Mouse (Mus musculus) MEL (cell line): ENCODE measurements around the gene Eif4e1b. TPM values are rescaled to one million over a fixed set of nuclear protein-coding genes. Genes with fewer than 3 reads are reported as not detected.

Experiments
- DNase-seq: peaks from one replicate; pipeline ENCODE4 v3.0.0; 2011; ENCODE audit warnings: low read depth, low spot score
- H3K27ac ChIP-seq: 2 replicates; pipeline ENCODE4 v1.5.1; 2012; ENCODE audit warnings: low read depth, mild to moderate bottlenecking, control low read depth, low read length, moderate library complexity; ENCODE audit not compliant: control insufficient read depth
- H3K27me3 ChIP-seq, 2 experiments: fragments of 150-350 bp in 1 of 2; sonication (generic) in 1 of 2; 2 replicates each; pipeline ENCODE4 v1.6.1; 2012; ENCODE audit warnings: low read length in 2 of 2, mild to moderate bottlenecking in 2 of 2, improper control_type of control experiment in 1 of 2, moderate library complexity in 1 of 2; ENCODE audit not compliant: insufficient read depth in 2 of 2, control insufficient read depth in 1 of 2
- H3K36me3 ChIP-seq, 2 experiments: 2 replicates each; pipeline ENCODE4 v1.6.1; 2012 to 2014; ENCODE audit warnings: low read length in 2 of 2, improper control_type of control experiment in 1 of 2, inconsistent platforms in 1 of 2, mild to moderate bottlenecking in 1 of 2; ENCODE audit not compliant: insufficient read depth in 2 of 2, control insufficient read depth in 1 of 2
- H3K4me1 ChIP-seq, 2 experiments: fragments of 150-350 bp in 1 of 2; sonication (generic) in 1 of 2; 2 replicates each; pipeline ENCODE4 v1.6.1; 2012; ENCODE audit warnings: low read length in 2 of 2, improper control_type of control experiment in 1 of 2, mild to moderate bottlenecking in 1 of 2; ENCODE audit not compliant: insufficient read depth in 2 of 2, control insufficient read depth in 1 of 2
- H3K4me3 ChIP-seq, 2 experiments: fragments of 150-350 bp in 1 of 2; sonication (generic) in 1 of 2; 2 replicates each; pipeline ENCODE4 v1.5.1; 2012; ENCODE audit warnings: low read depth in 2 of 2, low read length in 2 of 2, mild to moderate bottlenecking in 2 of 2, moderate library complexity in 2 of 2, control low read depth in 1 of 2, improper control_type of control experiment in 1 of 2; ENCODE audit not compliant: control insufficient read depth in 1 of 2, insufficient read depth in 1 of 2
- H3K79me2 ChIP-seq: 2 replicates; pipeline ENCODE4 v1.6.1; 2012; ENCODE audit warnings: mild to moderate bottlenecking, low read length, moderate library complexity; ENCODE audit not compliant: control insufficient read depth, poor library complexity, insufficient read depth
- H3K9ac ChIP-seq: 2 replicates; pipeline ENCODE4 v1.6.1; 2012; ENCODE audit warnings: low read depth, mild to moderate bottlenecking, control low read depth, low read length, moderate library complexity; ENCODE audit not compliant: control insufficient read depth, poor library complexity, severe bottlenecking
- H3K9me3 ChIP-seq: fragments of 150-350 bp; sonication (generic); replicated peaks from 2 replicates; pipeline ENCODE4 v1.6.1; 2012; ENCODE audit warnings: mild to moderate bottlenecking, low read length, improper control_type of control experiment, moderate library complexity; ENCODE audit not compliant: insufficient read depth
- BHLHE40 ChIP-seq: IDR thresholded peaks from 2 replicates; pipeline ENCODE4 v1.6.1; 2012; ENCODE audit warnings: low read depth, mild to moderate bottlenecking, inconsistent platforms, low read length, improper control_type of control experiment, borderline replicate concordance
- CHD1 ChIP-seq: IDR thresholded peaks from 2 replicates; pipeline ENCODE4 v1.6.1; 2012; ENCODE audit warnings: low read depth, mild to moderate bottlenecking, inconsistent platforms, low read length, improper control_type of control experiment
- CTCF ChIP-seq, 3 experiments: IDR thresholded peaks in 2 of 3; conservative IDR thresholded peaks in 1 of 3; 2 replicates each; pipeline ENCODE4 v1.5.1; 2011 to 2012; ENCODE audit warnings: low read length in 3 of 3, low read depth in 2 of 3, mild to moderate bottlenecking in 2 of 3, improper control_type of control experiment in 1 of 3, inconsistent platforms in 1 of 3, mixed read lengths in 1 of 3, moderate library complexity in 1 of 3; ENCODE audit not compliant: control insufficient read depth in 1 of 3, insufficient read depth in 1 of 3, poor library complexity in 1 of 3, severe bottlenecking in 1 of 3
- ELF1 ChIP-seq: IDR thresholded peaks from 2 replicates; pipeline ENCODE4 v1.6.1; 2014; ENCODE audit warnings: low read depth, mild to moderate bottlenecking, inconsistent platforms, low read length, improper control_type of control experiment, moderate library complexity
- ETS1 ChIP-seq: IDR thresholded peaks from 2 replicates; pipeline ENCODE4 v1.6.1; 2012; ENCODE audit warnings: low read depth, mild to moderate bottlenecking, inconsistent platforms, low read length, improper control_type of control experiment, moderate library complexity
- MAX ChIP-seq: IDR thresholded peaks from 2 replicates; pipeline ENCODE4 v1.6.1; 2011; ENCODE audit warnings: low read length, improper control_type of control experiment
- MAZ ChIP-seq: IDR thresholded peaks from 2 replicates; pipeline ENCODE4 v1.6.1; 2012; ENCODE audit warnings: low read depth, mild to moderate bottlenecking, inconsistent platforms, low read length, improper control_type of control experiment
- MEF2A ChIP-seq: IDR thresholded peaks from 2 replicates; pipeline ENCODE4 v1.6.1; 2014; ENCODE audit warnings: low read depth, mild to moderate bottlenecking, inconsistent platforms, low read length, improper control_type of control experiment; ENCODE audit not compliant: poor library complexity, insufficient replicate concordance, severe bottlenecking; ENCODE audit errors: extremely low read depth
- NRF1 ChIP-seq: IDR thresholded peaks from 2 replicates; pipeline ENCODE4 v1.6.1; 2014; ENCODE audit warnings: low read depth, mild to moderate bottlenecking, inconsistent platforms, low read length, improper control_type of control experiment, moderate library complexity; ENCODE audit not compliant: poor library complexity, insufficient read depth, severe bottlenecking
- POLR2A ChIP-seq, 2 experiments: IDR thresholded peaks; 2 replicates each; pipeline ENCODE4 v1.6.1; 2011 to 2012; ENCODE audit warnings: low read length in 2 of 2, mild to moderate bottlenecking in 2 of 2, control low read depth in 1 of 2, improper control_type of control experiment in 1 of 2, low read depth in 1 of 2, moderate library complexity in 1 of 2; ENCODE audit not compliant: control insufficient read depth in 1 of 2, insufficient read depth in 1 of 2, poor library complexity in 1 of 2
- POLR2AphosphoS2 ChIP-seq: IDR thresholded peaks from 2 replicates; pipeline ENCODE4 v1.6.1; 2011; ENCODE audit warnings: low read length, improper control_type of control experiment
- RCOR1 ChIP-seq: IDR thresholded peaks from 2 replicates; pipeline ENCODE4 v1.6.1; 2012; ENCODE audit warnings: low read depth, mild to moderate bottlenecking, inconsistent platforms, low read length, improper control_type of control experiment
- SMC3 ChIP-seq: IDR thresholded peaks from 2 replicates; pipeline ENCODE4 v1.6.1; 2011; ENCODE audit warnings: low read depth, low read length, improper control_type of control experiment
- TAL1 ChIP-seq: IDR thresholded peaks from 2 replicates; pipeline ENCODE4 v1.6.1; 2012; ENCODE audit warnings: mild to moderate bottlenecking, inconsistent platforms, low read length, moderate library complexity, mixed read lengths
- TBP ChIP-seq: IDR thresholded peaks from 2 replicates; pipeline ENCODE4 v1.8.0; 2011; ENCODE audit warnings: low read depth, low read length, improper control_type of control experiment
- TCF12 ChIP-seq: IDR thresholded peaks from 2 replicates; pipeline ENCODE4 v1.6.1; 2014; ENCODE audit warnings: low read depth, mild to moderate bottlenecking, inconsistent platforms, low read length, improper control_type of control experiment, moderate library complexity
- UBTF ChIP-seq: IDR thresholded peaks from 2 replicates; pipeline ENCODE4 v1.6.1; 2012; ENCODE audit warnings: low read depth, mild to moderate bottlenecking, inconsistent platforms, low read length, improper control_type of control experiment, moderate library complexity, borderline replicate concordance; ENCODE audit not compliant: insufficient read depth
- USF1 ChIP-seq: IDR thresholded peaks from 2 replicates; pipeline ENCODE4 v1.6.1; 2014; ENCODE audit warnings: low read depth, mild to moderate bottlenecking, inconsistent platforms, low read length, improper control_type of control experiment, moderate library complexity
- USF2 ChIP-seq, 2 experiments: IDR thresholded peaks; 2 replicates each; pipeline ENCODE4 v1.6.1; 2011 to 2012; ENCODE audit warnings: improper control_type of control experiment in 2 of 2, low read length in 2 of 2, borderline replicate concordance in 1 of 2, inconsistent platforms in 1 of 2, low read depth in 1 of 2, mild to moderate bottlenecking in 1 of 2; ENCODE audit not compliant: insufficient read depth in 1 of 2
- ZMIZ1 ChIP-seq: IDR thresholded peaks from 2 replicates; pipeline ENCODE4 v1.6.1; 2012; ENCODE audit warnings: low read depth, mild to moderate bottlenecking, inconsistent platforms, low read length, improper control_type of control experiment, moderate library complexity
- polyA plus RNA-seq, 2 experiments: library from polyadenylated mRNA; stranded (reverse) in 1 of 2; unstranded in 1 of 2; fragments of >175 nt in 1 of 2; fragments of >200 nt in 1 of 2; gene quantifications; 2 replicates each; pipeline versions ENCODE4 v1.2.1 to v1.2.4; 2012; ENCODE audit warnings: low replicate concordance in 2 of 2, low read depth in 1 of 2; ENCODE audit not compliant: insufficient read length in 2 of 2, insufficient read depth in 1 of 2, missing spikeins in 1 of 2
- total RNA-seq: library from RNA; depleted of rRNA; stranded (reverse); fragments of 300-350 nt; gene quantifications from 2 replicates; pipeline ENCODE4 v1.2.3, GENCODE M21; 2012

The Eif4e1b gene
- total and polyA plus RNA-seq, 3 experiments: not detected

- Histone ChIP-seq H3K9me3 (no peaks in the 10 kb centered on the region), H3K9ac (no peak overlapping the region), H3K4me3 (no peak overlapping the region), H3K79me2 (no peaks in the 10 kb centered on the region), H3K27me3 (no peaks in the 10 kb centered on the region), H3K4me1 (no peaks in the 10 kb centered on the region), H3K27ac (no peak overlapping the region), H3K36me3 (no peaks in the 10 kb centered on the region)
- no peak for TF ChIP-seq CHD1
- TF ChIP-seq POLR2AphosphoS2: no peak
- TF ChIP-seq CTCF (IDR thresholded peaks at IDR 0.05 in 2 of 3, conservative IDR thresholded peaks at IDR 0.05 in 1 of 3; ENCODE audit: control insufficient read depth in 1 of 3, insufficient read depth in 1 of 3, low read depth in 2 of 3, low read length in 3 of 3, poor library complexity in 1 of 3, severe bottlenecking in 1 of 3): no peak
- TF ChIP-seq TAL1: no peak
- no peak for TF ChIP-seq BHLHE40
- TF ChIP-seq MAZ: no peak
- TF ChIP-seq UBTF: no peak
- no peak for TF ChIP-seq RCOR1
- TF ChIP-seq ETS1: no peak
- no peak for TF ChIP-seq ELF1
- TF ChIP-seq ZMIZ1: no peak
- no peak for TF ChIP-seq SMC3
- no peak for TF ChIP-seq USF2 (IDR thresholded peaks at IDR 0.05; ENCODE audit: borderline replicate concordance in 1 of 2, insufficient read depth in 1 of 2, low read depth in 1 of 2, low read length in 2 of 2)
- TF ChIP-seq POLR2A (IDR thresholded peaks at IDR 0.05; ENCODE audit: control insufficient read depth in 1 of 2, insufficient read depth in 1 of 2, low read depth in 1 of 2, low read length in 2 of 2, poor library complexity in 1 of 2): no peak
- TF ChIP-seq MEF2A: no peak
- TF ChIP-seq TBP: no peak
- no peak for TF ChIP-seq USF1
- TF ChIP-seq TCF12: no peak
- no peak for TF ChIP-seq NRF1
- TF ChIP-seq, all 39 proteins: peak for 0
- DNase-seq: no peak
Observed at GRCm38 (mm10) chr13:54827992-54828391, 44.2 kb downstream of the Eif4e1b start.

DNA sequence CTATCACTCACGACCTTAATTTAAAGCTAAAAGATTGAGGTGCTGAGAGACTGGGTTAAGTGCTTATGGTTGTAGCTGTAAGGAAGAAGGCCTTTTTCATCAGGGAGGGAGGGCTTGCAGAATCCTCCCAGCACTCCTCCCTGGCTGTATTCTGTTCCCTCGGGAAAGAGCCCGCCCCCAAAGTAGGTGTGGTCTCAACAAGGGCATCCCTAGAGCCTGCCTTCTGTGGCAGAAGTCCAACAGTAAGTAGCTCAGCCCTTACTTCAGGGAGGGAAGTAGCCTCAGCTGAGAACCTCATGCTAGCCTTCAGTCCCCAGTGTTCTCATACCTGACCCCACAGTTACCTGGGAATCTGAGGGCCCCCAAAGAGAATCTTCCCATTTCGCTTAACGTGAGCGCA lies 44.7 kb downstream of the Eif4e1b start:
- DNase-seq: peak; percentile 3
- Histone ChIP-seq H3K9ac (no peak overlapping the region), H3K27me3 (no peaks in the 10 kb centered on the region), H3K9me3 (no peaks in the 10 kb centered on the region), H3K4me3 (no peak overlapping the region), H3K36me3 (no peaks in the 10 kb centered on the region), H3K79me2 (no peaks in the 10 kb centered on the region), H3K27ac (no peak overlapping the region)
- TF ChIP-seq TAL1 (no peak), MAX (no peak)
- TF ChIP-seq, all 39 proteins: peak for 0
- H3K4me1 ChIP-seq: no peaks in the 10 kb centered on the region
